Mouse (Mus musculus) liver, adult 2 months (tissue): ENCODE data around the gene Pcgf3.

Source experiments
- CTCF ChIP-seq: fragments of 200-500 bp; IDR thresholded peaks from 2 replicates; pipeline ENCODE4 v1.5.1; 2011; ENCODE audit warnings: low read depth, low read length, control low read depth
- POLR2A ChIP-seq: fragments of 200-500 bp; IDR thresholded peaks from 2 replicates; pipeline ENCODE4 v1.6.1; 2011; ENCODE audit warnings: low read length, control low read depth; ENCODE audit not compliant: insufficient read depth; ENCODE audit errors: extremely low read depth

GRCm38 (mm10) chr5:108516655-108517054 lies 55.6 kb downstream of the Pcgf3 start:
- no peak for TF ChIP-seq CTCF
- no peak for TF ChIP-seq POLR2A
